Mouse (Mus musculus): ENCODE results near the gene Tmem26.

DNA sequence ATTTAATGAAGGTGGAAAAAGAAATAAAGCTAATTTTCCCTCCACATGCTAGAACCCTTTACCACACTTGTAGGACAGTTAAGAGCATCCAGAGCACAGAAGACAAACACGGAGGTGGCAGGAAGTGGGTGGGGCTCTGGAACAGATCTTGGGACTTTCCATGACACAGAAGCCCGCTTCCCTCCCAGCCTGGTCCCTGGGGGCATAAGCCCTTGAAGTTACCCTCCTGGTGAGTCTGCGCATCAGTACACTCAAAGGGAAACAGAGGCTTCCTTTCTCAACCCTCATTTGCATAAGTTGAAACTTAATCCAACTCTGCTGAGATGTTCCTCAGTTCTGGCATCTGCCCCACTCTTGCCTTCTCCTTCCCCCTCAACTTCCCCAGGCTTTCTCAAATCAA lies 72.0 kb downstream of the Tmem26 start:
- TF ChIP-seq CTCF (IDR thresholded peaks at IDR 0.05; ENCODE audit: insufficient read depth, low read length) (no peak), POLR2A (IDR thresholded peaks at IDR 0.05; ENCODE audit: borderline replicate concordance, extremely low read depth, low read depth, low read length) (no peak)

Data from lung, adult 2 months (tissue).